8 mouse cellular contexts compared by ENCODE assay signal in the genomic region with DNA sequence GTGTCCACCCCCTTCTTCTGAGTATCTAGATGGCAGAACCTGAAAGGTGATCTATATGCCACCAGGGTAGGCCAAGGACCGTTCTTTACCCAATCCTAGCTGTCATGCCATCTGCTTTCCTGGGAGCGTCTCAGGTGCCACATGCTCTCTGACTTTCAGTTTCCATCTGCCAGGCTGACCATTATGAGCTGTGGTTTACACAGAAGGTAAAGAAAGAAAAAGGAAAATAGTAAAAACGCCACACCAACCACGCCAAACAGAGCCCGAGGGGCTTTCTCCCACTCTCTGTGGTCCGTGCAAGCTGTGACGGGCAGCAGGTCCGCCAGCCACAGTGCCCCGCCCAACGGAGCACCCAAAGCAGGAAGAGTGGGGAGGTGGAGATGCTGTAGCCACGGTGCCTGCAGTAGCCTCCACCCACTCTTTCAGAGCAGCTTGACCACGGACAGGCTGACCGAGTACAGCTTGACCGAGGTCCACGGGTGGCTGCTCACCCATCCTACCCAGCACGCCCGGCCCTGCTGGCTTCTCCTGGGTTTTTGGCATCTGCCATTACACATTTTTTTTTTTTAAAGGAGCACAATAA. TPM values are rescaled to one million over a fixed set of nuclear protein-coding genes. Genes with fewer than 3 reads are reported as not detected.
DNase-seq lines count a peak whose midpoint lies in the region; ATAC-seq and TF ChIP-seq lines count a peak whose summit lies in the region.

No protein-coding gene starts in this region.

- no peaks in the 10 kb centered on the region for H3K9me3 ChIP-seq in heart, embryonic 16.5 days (replicated peaks; ENCODE audit: control insufficient read depth, low read length)
- no peaks in the 10 kb centered on the region for H3K9me3 ChIP-seq in heart, embryonic 12.5 days (replicated peaks)

- 0 out of 2 replicates have a peak overlapping the region, but pooled peaks have one; percentile 12 for H3K9ac ChIP-seq in heart, embryonic 16.5 days (ENCODE audit: low read length)
- no peak overlapping the region for H3K9ac ChIP-seq in heart, embryonic 12.5 days

- peak overlapping the region; percentile 59 for H3K27ac ChIP-seq in heart, embryonic 16.5 days (ENCODE audit: low read length)
- no peak overlapping the region for H3K27ac ChIP-seq in heart, embryonic 12.5 days (ENCODE audit: poor library complexity, severe bottlenecking)
- H3K27ac ChIP-seq in cortical plate, adult 2 months (ENCODE audit: insufficient read depth, low read length) = 0 out of 2 replicates have a peak overlapping the region, but pooled peaks have one; percentile 38

- ATAC-seq in heart, embryonic 16.5 days (replicated peaks; ENCODE audit: extremely low read depth, insufficient read depth, low FRiP score) = no peak
- no peak for ATAC-seq in heart, embryonic 12.5 days (ENCODE audit: insufficient number of reproducible peaks, low FRiP score)
- ATAC-seq in CD4-positive, CD25-positive, alpha-beta regulatory T cell, adult 4 months = peak; percentile 44

- H3K4me1 ChIP-seq in heart, embryonic 16.5 days (ENCODE audit: control insufficient read depth, insufficient read depth, low read length) = peaks cover 36% of the 10 kb centered on the region
- peaks cover 36% of the 10 kb centered on the region for H3K4me1 ChIP-seq in heart, embryonic 12.5 days (replicated peaks)
- peaks cover 15% of the 10 kb centered on the region for H3K4me1 ChIP-seq in cortical plate, adult 2 months (ENCODE audit: control insufficient read depth, insufficient read depth, low read length)

- peak overlapping the region; percentile 21; the same call in 1 of the 2 replicates for H3K4me2 ChIP-seq in heart, embryonic 16.5 days (ENCODE audit: low read depth, low read length)
- H3K4me2 ChIP-seq in heart, embryonic 12.5 days = no peak overlapping the region

- H3K4me3 ChIP-seq in heart, embryonic 16.5 days (ENCODE audit: low read length) = no peak overlapping the region
- no peak overlapping the region for H3K4me3 ChIP-seq in heart, embryonic 12.5 days
- no peak overlapping the region for H3K4me3 ChIP-seq in cortical plate, adult 2 months (ENCODE audit: insufficient read depth, low read length)

- no peak for TF ChIP-seq CTCF in cortical plate, adult 2 months (IDR thresholded peaks at IDR 0.05; ENCODE audit: extremely low read depth, insufficient read depth, low read length)

- no peaks in the 10 kb centered on the region for H3K36me3 ChIP-seq in heart, embryonic 16.5 days (ENCODE audit: control insufficient read depth, insufficient read depth)
- no peaks in the 10 kb centered on the region for H3K36me3 ChIP-seq in heart, embryonic 12.5 days
- no peaks in the 10 kb centered on the region for H3K36me3 ChIP-seq in splenic B cell, adult 2 months (ENCODE audit: control insufficient read depth, insufficient read depth, low read length, poor library complexity, severe bottlenecking)

- 78% methylated on average over 17 of the region's 17 CpGs for whole genome bisulfite sequencing in heart, embryonic 16.5 days
- WGBS in heart, embryonic 12.5 days = 79% methylated on average over 17 of the region's 17 CpGs

- H3K27me3 ChIP-seq in heart, embryonic 16.5 days (ENCODE audit: control insufficient read depth, insufficient read depth, low read length) = no peaks in the 10 kb centered on the region
- no peaks in the 10 kb centered on the region for H3K27me3 ChIP-seq in heart, embryonic 12.5 days (replicated peaks)
- H3K27me3 ChIP-seq in splenic B cell, adult 2 months (ENCODE audit: control insufficient read depth, insufficient read depth, low read length, poor library complexity, severe bottlenecking) = no peaks in the 10 kb centered on the region

- TF ChIP-seq POLR2A in cortical plate, adult 2 months (IDR thresholded peaks at IDR 0.05; ENCODE audit: extremely low read depth, insufficient read depth, low read length) = no peak

- DNase-seq in kidney, postnatal 36 days = peak; percentile 71 to 72
- DNase-seq in splenic B cell, adult 2 months (ENCODE audit: low read depth, low spot score) = peak; percentile 54
- no peak for DNase-seq in embryo, embryonic 11 days
- no peak for DNase-seq in adrenal gland, postnatal 10 days

RNA-seq across cellular contexts. Expression of gene Nfkbia, which starts 27.0 kb away (rescaled TPM):
- 80.8 and 85.9 TPM in 2 replicates for polyA plus RNA-seq in heart, embryonic 16.5 days (2015; fragmentation: Nextera tagmentation; extraction: Ambion mirVana)
- polyA plus RNA-seq in heart, embryonic 12.5 days (2016; fragmentation: Nextera tagmentation; extraction: Ambion mirVana) = 38.8 and 45.0 TPM in 2 replicates
- 100 to 1,000 TPM; 643 to 660 TPM for polyA plus RNA-seq in CD4-positive, CD25-positive, alpha-beta regulatory T cell, adult 4 months (2017; shearing (Covaris generic))
- polyA plus RNA-seq in cortical plate, adult 2 months (2012; rRNA removed) = 35.4 and 40.2 TPM in 2 replicates
- 10 to 100 TPM; 83.4 to 91.1 TPM for total RNA-seq in adrenal gland, postnatal 10 days (2021)

Comparison
In these comparisons a context has a peak if more than half of its experiments do, and no peak if none do; other contexts are left out.
1. DNase-seq: peak in kidney, postnatal 36 days (2 of 2) and splenic B cell, adult 2 months (single experiment); none in embryo, embryonic 11 days (single experiment) and adrenal gland, postnatal 10 days (single experiment).